Mouse (Mus musculus) layer of hippocampus, postnatal 25 days (tissue): ENCODE measurements around the gene Epb42. TPM values are rescaled to one million over a fixed set of nuclear protein-coding genes. Genes with fewer than 3 reads are reported as not detected.
"Not testable (repeated sequence)": the region's sequence is repeated elsewhere in the genome, so short reads cannot be mapped to it uniquely, and the experiment has no call there.

Source experiments
- DNase-seq, 2 experiments: peaks; one replicate each; pipeline ENCODE4 v3.0.0; 2022; ENCODE audit warnings: mixed read lengths in 2 of 2, low spot score in 1 of 2; ENCODE audit errors: extremely low spot score in 1 of 2
- total RNA-seq, 2 experiments: library from RNA; stranded (reverse); gene quantifications; 2 replicates each; pipeline ENCODE4 v1.2.3; 2021

The Epb42 gene
- total RNA-seq: not detected

DNA sequence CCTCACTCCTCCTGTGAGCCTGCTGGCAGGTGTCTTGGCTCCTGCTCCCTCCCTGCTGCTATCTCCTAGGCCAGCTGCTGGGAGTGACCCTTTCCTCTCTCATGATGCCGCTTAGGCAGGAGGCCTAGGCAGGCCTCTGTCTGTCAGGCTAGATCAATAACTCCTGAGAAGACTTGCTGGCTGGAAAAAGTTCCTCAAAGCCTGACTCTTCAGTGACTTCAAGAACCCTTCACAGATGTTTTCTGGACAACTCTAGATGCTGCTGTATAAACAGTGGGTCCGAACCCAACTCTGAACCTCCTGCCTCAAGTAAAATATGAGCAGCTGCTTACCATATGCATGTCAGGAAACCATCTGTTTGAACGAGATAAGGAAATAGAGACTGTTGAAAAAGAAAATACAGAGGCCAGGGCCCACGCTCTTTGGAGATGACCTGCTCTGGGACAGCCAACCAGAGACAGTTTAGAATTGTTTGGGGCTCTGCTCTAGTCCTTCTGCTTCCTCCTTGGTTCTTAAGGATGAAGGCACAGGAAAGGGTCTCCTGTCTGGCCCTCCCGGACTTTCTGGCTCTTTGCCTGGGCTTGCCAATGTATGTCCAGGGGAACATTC lies at the start of gene Epb42:
Gene Epb42, minus strand, starts transcription at position 340 of the 609 bp plus-strand sequence.
- DNase-seq: no peak

DNA sequence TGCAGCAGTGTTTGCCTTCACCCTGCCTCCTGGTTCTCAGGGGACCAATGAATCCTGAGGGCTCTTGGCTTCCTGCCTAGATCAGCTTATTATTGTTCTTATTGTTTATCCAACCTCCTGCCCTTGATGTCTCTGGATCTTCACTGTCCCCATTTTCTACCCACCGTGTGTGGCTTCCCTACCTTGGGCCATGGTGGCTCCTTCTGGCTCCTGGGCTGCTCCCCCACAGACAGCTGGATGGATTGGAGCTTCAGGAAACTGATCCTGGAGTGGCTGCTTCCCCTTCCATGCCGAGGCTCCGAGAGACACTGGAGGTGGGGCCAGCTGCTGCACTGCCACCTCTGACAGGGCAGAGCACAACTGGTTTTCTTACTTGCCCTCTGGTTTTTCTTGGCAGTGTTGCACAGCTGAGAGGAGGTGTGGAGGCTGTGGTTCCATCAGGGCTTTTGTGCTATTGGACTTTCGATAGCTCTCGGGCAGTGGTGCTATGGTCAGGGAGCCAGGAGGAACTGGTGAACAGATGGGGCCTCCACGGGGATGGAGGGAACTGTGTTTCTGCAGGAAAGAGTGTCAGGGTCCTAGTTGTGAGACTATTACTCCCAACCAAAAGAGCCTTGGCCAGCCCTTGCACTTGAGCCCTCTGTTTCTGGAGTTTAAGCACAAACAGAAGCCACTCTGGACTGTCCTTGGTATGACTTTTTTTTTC lies 48.8 kb upstream of the Epb42 start, which contains the start of gene Tgm5:
Gene Tgm5, minus strand, starts transcription at position 362 of the 706 bp plus-strand sequence.
- DNase-seq: no peak

DNA sequence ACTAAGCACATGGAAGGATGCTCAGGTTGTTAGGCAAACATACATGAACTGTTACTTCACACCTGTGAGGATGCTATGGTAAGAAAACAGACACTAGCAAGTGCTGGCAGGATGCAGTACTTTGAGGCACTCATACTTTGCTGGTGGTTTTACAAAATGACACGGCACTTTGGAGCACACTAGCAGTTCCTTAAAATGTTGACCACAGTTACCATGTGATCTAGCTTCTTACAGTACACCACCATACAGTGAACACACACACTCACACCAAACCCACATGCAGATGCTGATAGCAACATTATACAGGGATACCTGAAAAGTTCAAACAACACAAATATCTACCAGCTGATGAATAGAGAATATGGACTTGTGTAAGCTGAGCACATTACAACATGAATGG lies 45.8 kb upstream of the Epb42 start:
- no peak for DNase-seq

DNA sequence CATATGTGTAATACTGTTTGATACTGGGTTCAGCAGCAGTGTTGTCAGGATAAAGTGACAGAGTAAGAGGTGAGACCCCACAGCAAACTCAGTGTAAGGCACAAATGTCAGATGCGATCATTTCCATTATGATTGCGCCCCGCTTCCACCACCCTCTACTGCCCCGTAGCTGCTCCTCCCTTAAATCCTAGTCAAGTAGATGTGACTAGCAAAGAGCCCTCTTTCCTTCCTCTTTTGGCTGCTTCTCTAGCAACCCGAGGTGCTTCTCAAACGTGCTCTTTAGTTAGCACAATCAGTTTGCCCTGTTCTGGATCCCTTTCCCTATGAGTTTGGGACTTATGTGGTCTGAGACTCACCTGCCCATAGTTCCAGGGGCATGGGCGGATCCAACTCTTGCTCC lies 37.9 kb upstream of the Epb42 start:
- DNase-seq: no peak

DNA sequence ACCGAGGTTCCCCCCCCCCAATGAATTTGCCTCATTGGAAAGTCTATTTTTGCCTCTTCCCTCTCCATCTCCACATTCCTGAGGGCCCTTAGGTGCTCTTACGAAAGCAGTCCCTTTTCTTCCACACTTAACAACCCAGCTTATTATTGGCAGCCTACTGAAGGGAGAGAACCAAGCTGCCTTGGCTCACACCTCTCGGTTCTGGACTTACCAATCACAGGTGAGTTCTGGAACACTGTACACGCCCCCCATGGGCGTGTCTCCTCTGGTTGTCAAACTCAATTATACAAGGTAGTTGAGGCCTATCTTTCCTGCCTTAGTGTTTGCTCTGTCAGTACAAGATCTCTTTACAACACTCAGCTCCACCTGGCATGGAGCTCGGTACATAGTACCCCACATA lies 35.0 kb upstream of the Epb42 start:
- no peak for DNase-seq

DNA sequence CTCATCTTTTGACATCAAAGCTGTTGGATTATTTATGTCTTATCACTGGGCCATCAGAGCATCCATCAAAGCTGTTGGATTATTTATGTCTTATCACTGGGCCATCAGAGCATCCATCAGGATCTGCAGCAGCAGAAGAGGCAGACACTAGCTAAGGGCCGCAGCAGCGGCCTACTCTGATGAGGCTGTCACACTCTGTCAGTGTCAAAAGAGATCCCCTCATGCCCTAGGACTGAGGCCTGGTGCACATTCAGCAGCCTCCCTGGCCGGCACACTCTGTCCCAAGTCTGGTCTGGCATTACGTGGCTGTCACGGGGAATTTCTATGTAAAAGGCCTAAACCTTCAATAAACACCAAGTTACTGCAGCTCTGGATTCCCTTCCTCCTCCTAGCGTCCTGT lies 32.6 kb upstream of the Epb42 start:
- DNase-seq: no peak

DNA sequence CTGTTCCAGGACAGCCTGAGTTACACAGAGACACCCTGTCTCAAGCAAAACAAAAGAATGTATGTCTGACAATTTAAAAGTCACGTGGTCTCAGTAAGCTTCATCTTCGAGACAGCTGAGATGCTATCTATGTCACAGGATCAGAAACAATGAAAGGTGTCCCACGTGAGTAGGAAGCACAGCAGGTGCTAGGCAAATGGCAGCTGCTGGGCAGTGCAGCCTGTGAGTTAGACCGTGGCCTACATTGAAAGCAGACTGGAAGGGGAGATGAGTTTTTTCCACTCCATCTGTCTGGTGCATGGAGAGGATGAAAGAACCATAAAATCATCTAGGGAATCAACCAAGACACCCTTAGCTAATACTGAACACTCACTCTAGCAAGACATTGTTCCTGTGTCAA lies 30.2 kb upstream of the Epb42 start:
- DNase-seq: no peak

DNA sequence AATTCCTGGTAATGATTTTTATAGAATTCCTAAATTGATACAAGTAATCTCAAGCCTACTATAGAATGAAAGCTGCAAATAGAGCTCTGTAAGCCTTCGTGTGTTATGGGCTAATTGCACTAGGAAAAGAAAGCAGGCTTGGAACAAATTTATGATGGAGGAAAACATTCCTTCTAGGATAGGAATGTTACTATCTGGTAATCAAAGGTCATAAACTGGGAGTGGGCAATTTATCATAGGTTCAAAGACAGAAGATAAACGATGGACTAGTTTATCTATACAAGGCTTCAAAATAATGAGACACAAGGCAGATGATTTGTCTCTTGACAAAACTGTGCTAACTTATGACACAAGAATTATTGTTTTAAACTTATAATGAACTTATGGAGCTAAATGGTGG lies 24.4 kb upstream of the Epb42 start:
- DNase-seq: no peak

DNA sequence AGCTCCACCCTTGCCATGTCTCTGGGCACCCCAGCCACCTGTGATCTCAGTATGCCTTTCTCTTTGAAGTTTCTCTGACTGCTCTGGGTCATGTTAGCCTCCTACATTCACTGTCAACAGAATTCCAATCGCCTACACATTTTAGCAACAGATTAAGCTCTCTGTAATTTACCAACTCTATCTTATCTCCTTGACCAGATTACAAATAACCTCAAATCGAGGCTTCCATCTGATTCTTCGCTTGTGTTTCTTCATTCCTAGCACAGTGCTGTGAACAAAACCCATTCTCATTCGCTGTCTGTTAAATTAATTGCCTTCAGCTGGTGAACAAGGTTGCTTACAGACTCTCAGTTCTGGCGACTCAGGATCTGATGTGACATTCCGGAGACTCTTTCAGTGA lies 21.1 kb upstream of the Epb42 start:
- DNase-seq: no peak

DNA sequence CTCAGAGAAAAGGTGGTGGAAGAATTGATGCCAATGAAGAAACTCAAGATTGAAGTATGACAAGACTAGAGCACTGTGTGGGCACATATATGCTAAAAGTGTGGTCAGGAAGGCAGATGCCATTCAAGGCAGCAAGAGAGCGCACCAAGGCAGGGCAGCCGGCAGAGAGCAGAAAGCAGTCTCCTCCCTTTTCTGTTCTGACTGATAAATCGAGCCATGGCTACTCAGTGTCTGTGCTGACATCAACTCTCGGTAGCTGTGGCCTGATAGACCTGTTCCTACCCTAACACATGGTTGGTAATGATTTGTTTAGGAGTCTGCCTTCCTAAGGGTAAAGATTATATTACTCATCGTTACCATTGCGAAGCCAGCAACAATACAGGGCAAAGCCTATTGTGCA lies 19.0 kb upstream of the Epb42 start:
- DNase-seq: no peak

DNA sequence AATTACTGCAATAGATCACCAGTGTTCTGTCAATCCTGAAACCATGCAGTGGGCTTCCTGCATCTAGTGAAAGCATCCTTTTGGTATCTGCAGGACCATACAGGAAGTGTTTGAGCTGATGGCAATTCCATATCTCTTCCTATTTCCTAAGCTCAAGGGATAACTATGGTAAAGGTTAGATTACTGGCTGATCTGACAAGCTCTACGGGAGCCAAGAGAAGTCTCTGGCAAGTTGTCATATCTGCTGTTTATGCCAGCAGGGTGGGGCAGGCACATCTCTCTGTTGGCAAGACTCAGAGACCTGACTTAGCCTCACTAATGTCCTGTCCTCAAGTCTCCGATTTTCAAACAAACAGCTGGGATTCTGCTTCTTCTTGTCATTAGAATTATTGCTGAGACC lies 17.2 kb upstream of the Epb42 start:
- no peak for DNase-seq

DNA sequence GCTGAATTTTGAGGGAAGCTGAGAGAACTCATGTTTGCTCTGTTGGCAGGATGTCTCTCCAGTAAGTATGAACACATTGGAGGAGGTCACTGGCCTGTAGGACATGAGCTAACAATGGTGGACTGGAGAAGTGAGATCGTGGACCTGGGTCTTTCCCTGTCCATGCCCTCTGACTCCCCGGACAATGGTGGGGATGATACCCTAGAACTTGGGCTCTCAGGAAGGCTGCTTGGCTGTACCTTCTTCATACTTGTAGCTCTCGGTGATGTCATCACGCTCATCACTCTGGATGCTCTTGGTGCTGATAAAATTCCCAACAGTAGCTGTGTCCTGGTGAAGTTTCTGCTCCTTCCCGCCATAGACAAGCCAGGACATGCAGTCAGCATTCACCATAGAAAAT lies 15.3 kb upstream of the Epb42 start:
- DNase-seq: no peak

DNA sequence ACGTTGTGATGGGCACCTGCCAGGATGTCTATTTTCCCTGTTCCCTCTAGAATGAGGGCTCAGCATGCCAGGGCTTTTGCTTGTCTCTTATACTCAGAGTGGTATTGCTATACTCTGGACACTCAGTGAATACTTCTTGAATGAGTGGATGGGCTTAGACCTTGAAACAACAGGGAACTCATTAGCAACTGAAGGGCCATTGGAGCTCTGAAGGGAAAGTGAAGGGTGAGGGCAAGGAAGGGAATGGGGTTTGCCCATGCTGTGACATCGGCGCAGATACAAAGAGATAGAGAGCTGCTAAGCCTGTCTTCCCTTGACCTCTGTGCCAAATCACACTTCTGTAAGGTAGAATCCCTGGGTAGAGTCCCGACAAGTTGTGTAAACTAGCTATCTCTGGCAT lies 8.8 kb upstream of the Epb42 start:
- no peak for DNase-seq

DNA sequence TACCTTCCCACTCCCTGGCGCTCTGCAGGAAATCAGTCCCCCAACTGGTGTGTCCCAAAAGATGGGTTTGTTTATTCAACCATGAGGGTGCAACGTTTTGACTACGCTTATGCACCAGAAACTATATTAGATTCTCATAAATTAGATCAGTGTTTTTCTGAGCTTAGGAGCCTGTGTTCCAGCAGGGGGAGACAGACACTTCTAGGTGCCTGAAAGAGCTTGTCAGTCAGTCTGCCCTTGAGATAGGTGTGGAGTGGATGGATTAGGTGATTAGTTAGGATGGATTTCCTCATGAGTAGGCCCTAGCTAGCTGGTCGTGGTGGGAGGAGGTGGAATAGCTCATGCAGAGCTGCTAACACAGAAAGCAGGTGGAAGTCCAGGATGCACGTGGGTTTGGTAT lies 4.2 kb upstream of the Epb42 start:
- peak in 1 of 2 experiments; percentile 53 for DNase-seq

DNA sequence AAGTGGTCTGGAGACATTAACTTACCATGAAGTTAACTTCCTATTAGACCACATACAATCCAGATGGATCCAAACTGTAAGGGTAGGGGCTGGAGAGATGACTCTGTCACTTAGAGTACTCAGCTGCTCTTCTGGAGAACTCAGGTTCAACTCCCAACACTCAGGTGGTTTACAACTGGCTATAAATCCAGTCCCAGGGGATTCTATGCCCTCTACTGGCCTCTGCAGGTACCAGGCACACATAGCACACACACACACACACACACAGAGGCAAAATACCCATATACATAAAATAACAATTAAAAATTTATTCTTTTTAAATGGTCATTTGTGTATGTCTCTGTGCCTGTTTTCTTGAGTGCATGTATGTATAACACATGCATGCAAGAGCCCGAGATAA lies 2.5 kb upstream of the Epb42 start:
- no peak for DNase-seq

DNA sequence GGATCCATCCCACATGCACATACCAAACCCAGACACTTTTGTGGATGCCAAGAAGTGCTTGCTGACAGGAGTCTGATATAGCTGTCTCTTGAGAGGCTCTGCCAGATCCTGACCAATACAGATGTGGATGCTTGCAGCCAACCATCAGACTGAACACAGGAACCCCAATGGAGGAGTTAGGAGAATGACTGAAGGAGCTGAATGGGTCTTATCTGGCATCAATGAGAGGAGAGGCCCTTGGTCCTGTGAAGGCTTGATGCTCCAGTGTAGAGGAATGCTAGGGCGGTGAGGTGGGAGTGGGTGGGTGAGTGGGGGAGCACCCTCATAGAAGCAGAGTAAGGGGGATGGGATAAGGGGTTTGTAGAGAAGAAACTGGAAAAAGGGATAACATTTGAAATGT lies 2.0 kb upstream of the Epb42 start:
- not testable (repeated sequence) for DNase-seq

DNA sequence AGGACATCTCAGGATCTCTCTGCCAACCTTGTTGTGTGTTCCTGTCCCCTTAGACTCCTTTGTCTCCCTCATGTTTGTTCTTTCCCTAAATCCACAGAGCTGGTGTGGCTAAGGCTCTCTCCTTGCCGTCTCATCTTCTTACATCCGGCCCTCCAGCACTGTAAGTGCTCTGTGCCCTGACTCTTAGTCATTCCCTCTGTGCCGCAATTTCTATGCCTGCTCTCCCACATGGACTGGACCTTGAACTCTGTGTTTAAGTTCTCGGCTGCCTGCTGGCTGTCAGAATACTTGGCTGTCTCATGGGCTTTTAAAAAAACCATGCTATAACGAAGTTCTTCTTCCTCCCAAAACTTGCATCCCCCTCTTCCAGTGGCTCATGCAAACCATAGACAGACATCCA lies 14.0 kb downstream of the Epb42 start:
- DNase-seq: no peak

DNA sequence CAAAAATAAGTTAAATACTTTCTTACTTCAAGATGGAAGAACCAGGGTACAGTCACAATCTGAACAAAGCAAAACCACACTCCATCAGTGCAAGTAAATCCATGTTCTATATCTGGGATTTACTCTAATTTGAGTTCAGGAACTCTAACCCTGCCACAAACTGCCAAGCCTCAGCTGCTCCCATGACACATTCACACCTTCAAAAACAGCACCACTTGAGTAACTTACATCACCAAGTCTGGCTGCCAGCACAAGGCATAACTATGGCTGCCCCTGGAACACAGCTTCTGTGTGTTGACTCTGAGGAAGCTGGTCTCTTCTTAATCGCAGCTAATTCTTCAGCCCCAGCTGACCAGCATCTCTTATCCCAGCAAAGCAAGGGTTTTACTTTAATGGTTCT lies 19.7 kb downstream of the Epb42 start:
- DNase-seq: no peak

DNA sequence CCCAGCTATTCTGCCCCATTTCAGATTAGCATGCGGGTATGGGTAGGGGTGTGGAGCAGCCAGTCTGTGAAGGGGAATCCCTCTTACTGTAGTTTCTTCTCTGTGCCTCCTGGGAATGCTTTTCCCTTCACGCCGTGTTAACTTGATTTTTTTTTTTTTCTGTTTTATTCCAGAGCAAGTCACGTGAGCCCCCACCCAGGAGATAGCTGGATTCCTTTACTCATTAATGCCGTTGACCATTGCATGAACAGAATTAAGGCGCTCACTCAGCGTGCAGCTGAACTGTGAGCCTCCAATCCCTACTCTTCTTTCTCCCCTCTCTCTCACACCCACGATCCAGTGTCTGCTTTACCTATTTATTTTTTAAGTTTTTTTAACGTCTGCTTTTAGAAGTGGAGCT lies 20.6 kb downstream of the Epb42 start:
- DNase-seq: no peak

DNA sequence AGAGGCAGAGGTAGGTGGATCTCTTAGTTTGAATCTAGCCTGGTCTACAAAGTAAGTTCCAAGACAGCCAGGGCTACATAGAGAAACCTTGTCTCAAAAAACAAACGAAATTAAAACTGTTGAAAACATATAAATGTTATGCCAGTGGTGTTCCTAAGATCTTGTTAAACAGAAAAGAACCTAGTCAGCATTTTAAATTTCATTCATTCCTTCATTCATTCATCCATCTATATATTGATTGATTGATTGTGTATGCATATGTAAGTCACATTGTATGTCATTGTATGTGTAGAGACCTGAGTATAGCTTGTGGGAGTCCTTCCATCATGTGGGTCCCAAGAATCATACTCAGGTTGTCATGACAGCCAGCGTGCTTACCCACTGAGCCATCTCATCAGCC lies 21.4 kb downstream of the Epb42 start:
- DNase-seq: no peak

DNA sequence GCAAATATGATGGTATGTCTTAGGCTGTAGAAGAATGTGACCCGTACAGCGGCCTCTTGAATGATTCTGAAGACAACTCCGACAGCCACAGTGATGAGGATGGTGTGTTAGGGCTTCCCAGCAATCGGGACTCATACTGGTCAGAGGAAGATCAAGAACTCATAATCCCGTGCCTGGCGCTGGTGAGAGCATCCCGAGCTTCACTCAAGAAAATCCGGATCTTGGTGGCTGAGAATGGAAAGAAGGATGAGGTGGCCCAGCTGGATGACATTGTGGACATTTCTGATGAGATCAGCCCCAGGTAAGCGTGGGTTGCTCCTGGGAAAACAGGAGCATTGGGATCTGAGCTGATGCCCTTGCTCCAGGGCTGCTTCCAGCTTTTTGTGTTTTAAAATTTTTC lies 24.2 kb downstream of the Epb42 start:
- no peak for DNase-seq

DNA sequence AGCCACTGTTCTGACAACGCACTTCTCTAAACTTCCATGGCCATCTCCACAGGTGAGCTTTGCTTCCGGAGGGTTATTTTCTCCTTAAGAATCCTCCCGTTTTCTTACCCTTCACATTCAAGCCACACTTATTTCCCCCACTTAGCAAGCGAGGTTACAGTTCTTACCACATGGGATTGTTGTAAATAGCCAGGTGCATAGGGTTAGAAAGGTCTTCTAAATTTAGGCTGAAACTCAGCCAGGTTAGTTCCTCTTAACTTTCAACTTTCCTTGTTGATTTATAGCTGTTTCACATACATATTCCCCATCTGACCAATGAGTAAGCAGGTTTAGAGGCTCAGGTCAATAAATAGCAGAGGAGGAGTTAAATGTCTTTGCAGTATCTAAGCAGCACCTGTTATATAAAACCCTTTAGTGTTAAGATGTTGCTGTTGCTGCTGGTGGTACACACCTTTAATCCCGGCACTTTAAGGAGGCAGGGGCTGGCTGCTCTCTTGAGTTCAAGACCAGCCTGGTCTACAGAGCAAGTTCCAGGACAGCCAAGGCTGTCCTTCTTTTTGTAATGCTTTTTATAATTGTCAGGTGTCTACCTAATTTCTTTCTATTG lies 27.7 kb downstream of the Epb42 start:
- no peak for DNase-seq
